Mouse (Mus musculus): ENCODE measurements around the gene Syngr1. TPM values are rescaled to one million over a fixed set of nuclear protein-coding genes. Genes with fewer than 3 reads are reported as not detected.
A peak's percentile ranks its signal among the peaks of the same experiment; 100 is the strongest.

The Syngr1 gene
- total and polyA plus RNA-seq, 3 experiments, result 105 to 115 TPM; not detected in 1

DNA sequence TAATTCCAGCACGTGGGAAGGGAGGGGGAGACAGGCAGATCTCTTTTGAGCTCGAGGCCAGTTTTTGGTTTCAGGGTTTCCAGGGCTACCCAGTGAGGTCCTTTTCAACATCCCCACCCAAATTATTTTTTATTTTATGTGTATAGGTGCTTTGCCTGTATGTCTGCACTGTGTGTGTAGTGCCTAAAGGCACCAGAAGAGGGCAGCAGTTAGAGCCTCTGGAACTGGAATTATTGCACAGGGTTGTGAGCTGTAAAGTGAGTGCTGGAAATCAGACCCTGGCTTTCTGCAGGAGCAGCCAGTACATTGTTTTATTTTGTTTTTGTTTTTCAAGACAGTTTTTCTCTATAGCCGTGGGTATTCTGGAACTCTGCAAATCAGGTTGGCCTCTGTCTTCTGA lies 51.0 kb downstream of the Syngr1 start:
- no peak overlapping the region for H3K27ac ChIP-seq (ENCODE audit: control insufficient read depth, low read depth, low read length)
- no peaks in the 10 kb centered on the region for H3K27me3 ChIP-seq (ENCODE audit: control insufficient read depth in 1 of 2, insufficient read depth in 2 of 2, low read length in 2 of 2)
- H3K9me3 ChIP-seq (replicated peaks; ENCODE audit: insufficient read depth, low read length), result no peaks in the 10 kb centered on the region
- H3K79me2 ChIP-seq (ENCODE audit: control insufficient read depth, insufficient read depth, low read length, poor library complexity), result peaks cover 18% of the 10 kb centered on the region
- H3K36me3 ChIP-seq (ENCODE audit: control insufficient read depth in 1 of 2, insufficient read depth in 2 of 2, low read length in 2 of 2), result peaks cover 0 to 10% of the 10 kb centered on the region in 2 experiments; a peak in 2 of 4 replicates
- TF ChIP-seq MAX (IDR thresholded peaks at IDR 0.05; ENCODE audit: low read length) (no peak), GATA1 (IDR thresholded peaks at IDR 0.05; ENCODE audit: low read depth, low read length) (no peak), SMC3 (IDR thresholded peaks at IDR 0.05; ENCODE audit: low read depth, low read length) (peak; percentile 21; the same call in 1 of the 2 replicates), CTCF (IDR thresholded peaks at IDR 0.05 in 2 of 3, conservative IDR thresholded peaks at IDR 0.05 in 1 of 3; ENCODE audit: control insufficient read depth in 1 of 3, insufficient read depth in 1 of 3, low read depth in 2 of 3, low read length in 3 of 3, poor library complexity in 1 of 3, severe bottlenecking in 1 of 3) (peak; percentile 45 to 55 (median 53))
- peak; percentile 53 for DNase-seq (ENCODE audit: low read depth, low spot score)
- H3K4me1 ChIP-seq (ENCODE audit: control insufficient read depth in 1 of 2, insufficient read depth in 2 of 2, low read length in 2 of 2), result no peaks in the 10 kb centered on the region
- no peak overlapping the region for H3K4me3 ChIP-seq (ENCODE audit: control insufficient read depth in 1 of 2, insufficient read depth in 1 of 2, low read depth in 2 of 2, low read length in 2 of 2)
- H3K9ac ChIP-seq (ENCODE audit: control insufficient read depth, low read depth, low read length, poor library complexity, severe bottlenecking), result no peak overlapping the region

- Histone ChIP-seq H3K27me3 (ENCODE audit: control insufficient read depth in 1 of 2, insufficient read depth in 2 of 2, low read length in 2 of 2) (no peaks in the 10 kb centered on the region), H3K79me2 (ENCODE audit: control insufficient read depth, insufficient read depth, low read length, poor library complexity) (peaks cover 4% of the 10 kb centered on the region; the same call in 1 of the 2 replicates), H3K9me3 (replicated peaks; ENCODE audit: insufficient read depth, low read length) (no peaks in the 10 kb centered on the region), H3K36me3 (ENCODE audit: control insufficient read depth in 1 of 2, insufficient read depth in 2 of 2, low read length in 2 of 2) (peaks cover 0 to 10% of the 10 kb centered on the region in 2 experiments; a peak in 2 of 4 replicates), H3K4me3 (ENCODE audit: control insufficient read depth in 1 of 2, insufficient read depth in 1 of 2, low read depth in 2 of 2, low read length in 2 of 2) (no peak overlapping the region), H3K27ac (ENCODE audit: control insufficient read depth, low read depth, low read length) (no peak overlapping the region), H3K9ac (ENCODE audit: control insufficient read depth, low read depth, low read length, poor library complexity, severe bottlenecking) (no peak overlapping the region), H3K4me1 (ENCODE audit: control insufficient read depth in 1 of 2, insufficient read depth in 2 of 2, low read length in 2 of 2) (no peaks in the 10 kb centered on the region)
- DNase-seq (ENCODE audit: low read depth, low spot score), result no peak
- TF ChIP-seq USF1 (IDR thresholded peaks at IDR 0.05; ENCODE audit: low read depth, low read length) (no peak), E2F4 (IDR thresholded peaks at IDR 0.05; ENCODE audit: borderline replicate concordance, low read depth, low read length) (no peak), CHD1 (IDR thresholded peaks at IDR 0.05; ENCODE audit: low read depth, low read length) (no peak), CTCF (IDR thresholded peaks at IDR 0.05 in 2 of 3, conservative IDR thresholded peaks at IDR 0.05 in 1 of 3; ENCODE audit: control insufficient read depth in 1 of 3, insufficient read depth in 1 of 3, low read depth in 2 of 3, low read length in 3 of 3, poor library complexity in 1 of 3, severe bottlenecking in 1 of 3) (no peak), RAD21 (IDR thresholded peaks at IDR 0.05; ENCODE audit: low read depth, low read length) (no peak), ETS1 (IDR thresholded peaks at IDR 0.05; ENCODE audit: low read depth, low read length) (no peak), ZNF384 (IDR thresholded peaks at IDR 0.05; ENCODE audit: low read depth, low read length) (no peak), POLR2AphosphoS5 (IDR thresholded peaks at IDR 0.05; ENCODE audit: borderline replicate concordance, low read depth, low read length) (no peak), TCF12 (IDR thresholded peaks at IDR 0.05; ENCODE audit: low read depth, low read length) (no peak), ZC3H11A (IDR thresholded peaks at IDR 0.05; ENCODE audit: low read depth, low read length) (no peak), UBTF (IDR thresholded peaks at IDR 0.05; ENCODE audit: borderline replicate concordance, insufficient read depth, low read depth, low read length) (no peak), ZKSCAN1 (IDR thresholded peaks at IDR 0.05; ENCODE audit: low read depth, low read length) (no peak), NELFE (IDR thresholded peaks at IDR 0.05; ENCODE audit: low read depth, low read length) (no peak), SMC3 (IDR thresholded peaks at IDR 0.05; ENCODE audit: low read depth, low read length) (no peak)
These were observed 52.6 kb downstream of the Syngr1 start for GRCm38 (mm10) chr15:80143760-80144159.

Measured in MEL (cell line).